Mouse (Mus musculus): Measurements from ENCODE around the gene Esd. TPM values are rescaled to one million over a fixed set of nuclear protein-coding genes. Genes with fewer than 3 reads are reported as not detected.

Gene Esd
- polyA plus RNA-seq, 1 experiment from 2014 or later = 180 TPM

- no peak overlapping the region for H3K27ac ChIP-seq (replicated peaks)
- no peak overlapping the region for H3K9ac ChIP-seq
- no peak overlapping the region for H3K4me2 ChIP-seq
- no peaks in the 10 kb centered on the region for H3K9me3 ChIP-seq (replicated peaks)
- H3K4me3 ChIP-seq (replicated peaks) = no peak overlapping the region
- H3K36me3 ChIP-seq (replicated peaks) = peaks cover 51% of the 10 kb centered on the region
- ATAC-seq (ENCODE audit: insufficient read depth) = no peak
- H3K4me1 ChIP-seq (replicated peaks) = peaks cover 17% of the 10 kb centered on the region
- WGBS (ENCODE audit: insufficient replicate concordance) = 54% methylated on average over 6 of the region's 6 CpGs
- H3K27me3 ChIP-seq = no peaks in the 10 kb centered on the region
Observed at GRCm38 (mm10) chr14:74735471-74735870, 3.4 kb downstream of the Esd start.

DNA sequence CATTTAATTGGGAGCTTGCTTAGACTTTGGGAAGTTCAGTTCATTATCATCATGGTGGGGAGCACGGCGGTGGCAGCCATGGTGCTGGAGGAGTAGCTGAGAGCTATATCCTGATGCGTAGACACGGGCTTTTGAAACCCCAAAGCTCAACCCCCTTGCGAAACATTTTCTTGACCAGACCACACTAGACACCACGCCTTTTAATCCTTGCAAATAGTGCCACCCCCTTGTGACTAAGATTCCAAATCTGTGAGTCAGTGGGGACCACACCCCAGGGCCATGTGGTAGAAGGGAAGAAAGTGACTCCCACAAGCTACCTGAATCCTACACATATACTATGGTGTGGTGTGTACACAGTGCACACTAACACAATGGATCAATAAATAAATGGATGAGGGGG, 4.8 kb downstream of the Esd start:
- Histone ChIP-seq H3K4me1 (replicated peaks) (peaks cover 13% of the 10 kb centered on the region), H3K4me2 (no peak overlapping the region), H3K9me3 (replicated peaks) (no peaks in the 10 kb centered on the region), H3K27ac (replicated peaks) (no peak overlapping the region), H3K4me3 (replicated peaks) (no peak overlapping the region), H3K36me3 (replicated peaks) (peaks cover 64% of the 10 kb centered on the region), H3K9ac (no peak overlapping the region), H3K27me3 (no peaks in the 10 kb centered on the region)
- ATAC-seq (ENCODE audit: insufficient read depth) = no peak
- 87% methylated on average over 6 of the region's 6 CpGs for WGBS (ENCODE audit: insufficient replicate concordance)

DNA sequence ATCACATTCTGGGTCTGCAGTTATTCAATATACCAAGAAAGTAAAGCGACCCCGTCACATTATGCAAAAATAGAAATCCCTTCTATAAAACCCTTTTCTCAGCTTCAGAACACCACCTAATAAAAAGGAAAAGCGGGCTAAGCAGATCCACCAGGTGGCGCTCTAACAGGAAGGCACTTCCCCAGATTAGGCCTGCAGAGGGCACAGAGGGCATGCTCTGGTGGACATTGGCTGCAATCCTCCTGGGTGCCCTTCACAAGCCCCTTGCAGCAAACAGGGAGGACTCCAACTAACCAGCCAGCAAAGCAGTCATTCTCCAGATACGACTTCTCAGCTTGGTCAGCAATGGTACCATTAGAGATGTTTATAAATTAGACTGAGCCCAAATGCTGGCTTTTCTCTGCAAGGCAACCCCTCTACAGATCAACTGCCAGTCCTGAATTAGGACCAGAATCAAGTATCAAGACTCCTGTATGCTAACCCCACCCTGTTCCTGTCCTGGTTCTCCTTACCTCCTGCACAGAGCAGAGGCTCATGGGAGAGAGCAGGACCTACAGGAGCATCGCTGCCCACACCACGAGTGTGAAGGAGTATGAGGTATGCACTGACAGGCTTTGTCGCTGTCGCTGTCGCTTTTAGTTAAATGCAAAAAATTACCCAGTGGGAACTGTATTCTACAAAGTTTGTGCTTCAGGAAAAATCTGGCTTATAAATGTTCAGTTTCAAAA, 32.3 kb downstream of the Esd start:
- H3K4me3 ChIP-seq (replicated peaks) = no peak overlapping the region
- 56% methylated on average over 10 of the region's 10 CpGs for WGBS (ENCODE audit: insufficient replicate concordance)
- H3K27ac ChIP-seq (replicated peaks) = no peak overlapping the region
- no peak for ATAC-seq (ENCODE audit: insufficient read depth)
- no peak overlapping the region for H3K9ac ChIP-seq
- H3K36me3 ChIP-seq (replicated peaks) = peaks cover 4% of the 10 kb centered on the region
- H3K4me1 ChIP-seq (replicated peaks) = no peaks in the 10 kb centered on the region
- no peaks in the 10 kb centered on the region for H3K9me3 ChIP-seq (replicated peaks)
- no peak overlapping the region for H3K4me2 ChIP-seq
- no peaks in the 10 kb centered on the region for H3K27me3 ChIP-seq

DNA sequence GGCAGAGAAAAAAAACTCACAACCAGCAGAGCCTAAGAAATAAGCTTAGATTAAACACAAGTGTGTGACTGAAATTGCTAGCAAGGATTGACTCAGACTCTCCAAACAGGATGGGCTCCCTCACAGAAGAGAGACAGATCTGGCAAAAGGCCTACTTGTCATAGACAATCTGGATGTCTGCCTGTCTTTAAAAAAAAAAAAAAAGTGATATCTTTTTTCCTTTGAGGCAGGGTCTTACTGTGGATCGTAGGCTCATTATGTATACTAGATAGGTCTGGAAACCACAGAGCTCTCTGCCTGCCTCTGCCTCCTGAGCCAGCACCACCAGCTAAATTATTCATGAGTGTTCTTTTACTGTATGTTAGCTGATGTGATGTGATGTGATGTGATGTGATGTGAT, 35.8 kb downstream of the Esd start:
- ATAC-seq (ENCODE audit: insufficient read depth) = no peak
- no peak overlapping the region for H3K4me3 ChIP-seq (replicated peaks)
- H3K4me1 ChIP-seq (replicated peaks) = no peaks in the 10 kb centered on the region
- WGBS (ENCODE audit: insufficient replicate concordance) = 62% methylated on average over 1 of the region's 1 CpGs
- H3K9ac ChIP-seq = no peak overlapping the region
- no peak overlapping the region for H3K27ac ChIP-seq (replicated peaks)
- H3K9me3 ChIP-seq (replicated peaks) = no peaks in the 10 kb centered on the region
- no peaks in the 10 kb centered on the region for H3K27me3 ChIP-seq
- peaks cover 15% of the 10 kb centered on the region for H3K36me3 ChIP-seq (replicated peaks)
- no peak overlapping the region for H3K4me2 ChIP-seq

- no peaks in the 10 kb centered on the region for H3K4me1 ChIP-seq (replicated peaks)
- ATAC-seq (ENCODE audit: insufficient read depth) = no peak
- WGBS (ENCODE audit: insufficient replicate concordance) = 63% methylated on average over 10 of the region's 10 CpGs
- H3K4me3 ChIP-seq (replicated peaks) = no peak overlapping the region
- H3K36me3 ChIP-seq (replicated peaks) = peaks cover 21% of the 10 kb centered on the region
- no peaks in the 10 kb centered on the region for H3K9me3 ChIP-seq (replicated peaks)
- no peak overlapping the region for H3K27ac ChIP-seq (replicated peaks)
- H3K9ac ChIP-seq = no peak overlapping the region
- H3K27me3 ChIP-seq = no peaks in the 10 kb centered on the region
- no peak overlapping the region for H3K4me2 ChIP-seq
Observed at GRCm38 (mm10) chr14:74774046-74774619, 42.0 kb downstream of the Esd start.

DNA sequence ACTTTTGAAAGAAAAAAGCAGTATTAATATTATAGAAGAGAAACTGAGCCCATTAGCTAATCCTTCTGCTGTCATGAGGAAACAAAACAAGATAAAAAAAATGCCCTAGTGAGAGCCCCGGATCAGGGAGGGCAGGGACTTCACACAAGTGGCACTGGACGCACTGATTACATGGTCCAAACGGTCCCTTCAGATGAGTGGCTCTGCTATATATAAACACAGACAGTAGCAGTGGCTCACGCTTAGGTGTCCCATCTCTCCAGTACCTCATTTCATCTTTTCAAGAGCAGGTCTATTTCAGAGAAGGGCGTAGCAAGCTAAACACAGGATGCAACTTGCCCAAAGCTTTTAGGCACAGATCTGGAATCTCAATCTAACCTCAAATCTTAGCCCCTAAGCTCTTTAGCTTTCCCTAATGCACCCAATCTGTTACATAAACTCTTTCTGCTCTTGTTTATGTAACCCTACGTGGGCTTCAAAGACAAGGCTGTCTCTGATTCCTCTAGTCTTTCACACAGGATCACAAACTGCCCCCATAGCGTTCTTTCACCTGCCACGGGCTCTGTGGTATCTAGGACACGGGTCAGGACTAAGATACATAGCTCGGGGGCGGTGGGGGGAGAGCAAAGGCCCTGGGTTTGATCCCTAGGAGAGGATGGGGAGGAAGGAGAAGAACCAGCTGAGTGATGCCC, 52.3 kb downstream of the Esd start:
- Histone ChIP-seq H3K9ac (no peak overlapping the region), H3K4me3 (replicated peaks) (no peak overlapping the region), H3K9me3 (replicated peaks) (no peaks in the 10 kb centered on the region), H3K27me3 (no peaks in the 10 kb centered on the region), H3K4me1 (replicated peaks) (no peaks in the 10 kb centered on the region), H3K4me2 (no peak overlapping the region), H3K27ac (replicated peaks) (no peak overlapping the region), H3K36me3 (replicated peaks) (peaks cover 27% of the 10 kb centered on the region)
- 82% methylated on average over 11 of the region's 11 CpGs for WGBS (ENCODE audit: insufficient replicate concordance)
- ATAC-seq (ENCODE audit: insufficient read depth) = no peak

- 72% methylated on average over 3 of the region's 3 CpGs for WGBS (ENCODE audit: insufficient replicate concordance)
- Histone ChIP-seq H3K4me2 (no peak overlapping the region), H3K27me3 (no peaks in the 10 kb centered on the region), H3K4me3 (replicated peaks) (no peak overlapping the region), H3K9me3 (replicated peaks) (no peaks in the 10 kb centered on the region), H3K27ac (replicated peaks) (no peak overlapping the region), H3K4me1 (replicated peaks) (peaks cover 8% of the 10 kb centered on the region), H3K9ac (no peak overlapping the region), H3K36me3 (replicated peaks) (peaks cover 27% of the 10 kb centered on the region)
- no peak for ATAC-seq (ENCODE audit: insufficient read depth)
Observed at GRCm38 (mm10) chr14:74787717-74788116, 55.6 kb downstream of the Esd start.

- no peak for ATAC-seq (ENCODE audit: insufficient read depth)
- Histone ChIP-seq H3K9ac (no peak overlapping the region), H3K4me1 (replicated peaks) (peaks cover 8% of the 10 kb centered on the region), H3K4me3 (replicated peaks) (no peak overlapping the region), H3K27me3 (no peaks in the 10 kb centered on the region), H3K9me3 (replicated peaks) (no peaks in the 10 kb centered on the region), H3K36me3 (replicated peaks) (peaks cover 20% of the 10 kb centered on the region), H3K27ac (replicated peaks) (no peak overlapping the region), H3K4me2 (no peak overlapping the region)
- WGBS (ENCODE audit: insufficient replicate concordance) = 74% methylated on average over 8 of the region's 8 CpGs
Observed at GRCm38 (mm10) chr14:74788766-74789165, 56.7 kb downstream of the Esd start.

- Histone ChIP-seq H3K36me3 (replicated peaks) (peaks cover 15% of the 10 kb centered on the region), H3K27me3 (no peaks in the 10 kb centered on the region), H3K4me2 (no peak overlapping the region), H3K4me1 (replicated peaks) (peaks cover 8% of the 10 kb centered on the region), H3K9ac (no peak overlapping the region), H3K4me3 (replicated peaks) (no peak overlapping the region), H3K27ac (replicated peaks) (no peak overlapping the region), H3K9me3 (replicated peaks) (no peaks in the 10 kb centered on the region)
- no peak for ATAC-seq (ENCODE audit: insufficient read depth)
- WGBS (ENCODE audit: insufficient replicate concordance) = 65% methylated on average over 5 of the region's 5 CpGs
Observed at GRCm38 (mm10) chr14:74790535-74790934, 58.4 kb downstream of the Esd start.

GRCm38 (mm10) chr14:74792793-74793192, 60.7 kb downstream of the Esd start:
- H3K27me3 ChIP-seq = no peaks in the 10 kb centered on the region
- H3K4me2 ChIP-seq = no peak overlapping the region
- H3K9me3 ChIP-seq (replicated peaks) = no peaks in the 10 kb centered on the region
- no peak overlapping the region for H3K4me3 ChIP-seq (replicated peaks)
- 68% methylated on average over 6 of the region's 6 CpGs for WGBS (ENCODE audit: insufficient replicate concordance)
- peaks cover 9% of the 10 kb centered on the region for H3K36me3 ChIP-seq (replicated peaks)
- peaks cover 10% of the 10 kb centered on the region for H3K4me1 ChIP-seq (replicated peaks)
- no peak for ATAC-seq (ENCODE audit: insufficient read depth)
- no peak overlapping the region for H3K9ac ChIP-seq
- H3K27ac ChIP-seq (replicated peaks) = no peak overlapping the region

DNA sequence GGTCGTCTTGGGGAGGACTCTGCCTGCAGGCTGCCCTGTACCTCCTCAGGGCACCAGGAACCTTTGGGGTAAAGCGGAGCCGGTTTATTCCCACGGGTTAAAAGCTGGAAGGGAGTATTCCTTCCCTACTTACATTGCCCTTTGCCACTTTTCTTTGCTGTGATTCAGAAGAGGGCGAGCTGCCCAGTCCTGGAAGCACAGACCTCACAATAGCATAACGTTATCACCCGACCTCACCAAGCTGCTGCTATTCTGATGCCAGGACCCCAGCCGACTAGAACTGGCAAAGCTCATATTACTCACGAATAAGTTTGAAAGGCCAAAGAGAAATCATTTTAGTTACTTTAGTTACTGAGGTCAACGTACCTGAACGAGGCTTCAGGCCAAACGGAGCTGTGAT, 62.8 kb downstream of the Esd start:
- no peak overlapping the region for H3K9ac ChIP-seq
- H3K9me3 ChIP-seq (replicated peaks) = no peaks in the 10 kb centered on the region
- H3K27ac ChIP-seq (replicated peaks) = no peak overlapping the region
- 77% methylated on average over 12 of the region's 12 CpGs for WGBS (ENCODE audit: insufficient replicate concordance)
- H3K36me3 ChIP-seq (replicated peaks) = peaks cover 9% of the 10 kb centered on the region
- no peak overlapping the region for H3K4me2 ChIP-seq
- no peak overlapping the region for H3K4me3 ChIP-seq (replicated peaks)
- H3K27me3 ChIP-seq = no peaks in the 10 kb centered on the region
- H3K4me1 ChIP-seq (replicated peaks) = peaks cover 11% of the 10 kb centered on the region
- ATAC-seq (ENCODE audit: insufficient read depth) = no peak

All from liver, embryonic 15.5 days (tissue).